Mouse (Mus musculus) thymus, postnatal 14 days (tissue): ENCODE measurements at regions not wholly inside any gene's neighbourhood (a gene's known extent, or its start where the extent isn't known, plus 50 kb on each side); places are given as distances from the start of the nearest gene placed in this dataset.

Source experiments
- DNase-seq: peaks from one replicate; pipeline ENCODE4 v3.0.0; 2021

DNA sequence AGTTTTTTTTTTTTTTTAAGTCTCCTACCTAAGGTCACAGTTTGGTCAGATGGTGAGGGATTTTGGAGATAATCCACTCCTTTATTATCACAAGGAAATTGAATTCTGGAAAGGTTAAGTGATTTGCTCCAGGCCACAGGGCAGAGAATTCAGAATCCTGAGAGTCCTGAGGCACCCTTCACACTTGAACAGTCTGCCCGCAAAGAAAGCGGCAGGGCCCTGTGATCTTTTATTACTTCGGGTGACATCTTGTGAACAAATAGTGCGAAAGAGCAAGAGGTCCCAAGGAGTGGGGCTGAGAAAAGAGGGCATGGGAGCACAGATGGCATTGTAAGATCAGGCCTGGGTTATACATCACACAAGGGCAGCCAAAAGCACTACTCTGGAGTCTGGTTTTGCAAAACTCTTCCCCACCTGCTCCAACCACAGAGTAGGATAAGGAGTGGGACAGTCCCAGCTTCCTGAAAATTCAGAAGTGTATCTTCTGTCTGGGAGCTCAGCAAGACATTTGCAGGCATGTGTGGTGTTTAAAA, 150.5 kb upstream of the Wdr11 start:
- no peak for DNase-seq

DNA sequence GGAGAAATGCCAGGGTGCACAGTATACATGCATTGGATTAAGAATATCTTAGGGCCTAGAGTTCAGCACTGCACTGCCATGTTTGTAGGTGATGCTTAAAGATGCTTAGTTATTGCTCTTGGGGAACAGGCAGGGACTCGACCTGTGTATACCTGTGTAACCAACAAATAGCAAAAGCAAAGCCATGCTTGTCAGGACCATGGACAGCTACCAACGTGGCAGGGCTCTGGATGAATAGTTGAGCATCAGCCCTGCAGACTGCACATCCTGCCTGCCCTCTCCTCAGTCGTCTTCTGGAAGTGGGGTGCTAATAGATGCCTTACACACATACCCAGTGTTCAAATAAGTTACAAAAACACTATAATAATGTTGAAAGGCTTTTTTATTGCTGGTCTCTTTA, 122.2 kb upstream of the Wdr11 start:
- peak; percentile 18 for DNase-seq

DNA sequence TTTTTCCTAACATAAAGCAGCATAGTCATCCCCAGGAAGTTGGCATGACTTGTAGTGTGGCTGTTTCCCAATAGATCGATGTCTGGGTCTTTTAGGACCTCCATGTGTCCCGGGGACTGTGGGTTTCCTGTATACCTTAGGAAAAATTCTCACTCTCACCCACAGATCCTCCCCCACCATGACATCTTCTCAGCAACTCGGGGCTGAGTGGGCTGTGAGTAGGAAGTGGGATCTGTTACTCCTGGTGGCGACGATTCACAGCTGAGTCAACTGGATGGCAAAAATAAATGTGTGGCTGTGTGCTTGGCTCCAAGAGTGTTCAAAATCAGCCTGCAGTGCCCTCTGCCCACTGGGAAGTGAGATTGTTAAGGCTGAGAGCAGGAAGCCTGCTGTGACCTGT, 107.9 kb upstream of the Wdr11 start:
- no peak for DNase-seq

DNA sequence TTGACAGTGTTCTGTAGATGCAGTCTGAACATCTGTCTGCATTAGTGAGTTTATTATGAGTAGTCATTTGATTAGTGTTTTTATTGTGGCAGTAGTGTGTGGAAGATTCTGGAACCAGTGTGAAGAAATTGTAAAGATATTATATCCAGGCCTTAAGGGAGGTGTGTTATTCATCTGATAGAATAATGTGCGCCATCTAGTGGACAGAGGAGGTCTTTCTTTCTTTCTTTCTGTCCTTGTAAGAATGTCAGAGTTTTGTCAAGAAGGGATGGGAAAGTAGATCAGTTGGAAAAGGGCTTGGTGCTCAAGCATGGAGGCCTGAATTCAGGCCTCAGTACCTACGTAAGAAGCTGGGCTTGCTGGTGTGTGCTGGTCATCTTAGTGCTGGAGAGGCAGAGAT, 84.8 kb upstream of the Wdr11 start:
- DNase-seq, result no peak

DNA sequence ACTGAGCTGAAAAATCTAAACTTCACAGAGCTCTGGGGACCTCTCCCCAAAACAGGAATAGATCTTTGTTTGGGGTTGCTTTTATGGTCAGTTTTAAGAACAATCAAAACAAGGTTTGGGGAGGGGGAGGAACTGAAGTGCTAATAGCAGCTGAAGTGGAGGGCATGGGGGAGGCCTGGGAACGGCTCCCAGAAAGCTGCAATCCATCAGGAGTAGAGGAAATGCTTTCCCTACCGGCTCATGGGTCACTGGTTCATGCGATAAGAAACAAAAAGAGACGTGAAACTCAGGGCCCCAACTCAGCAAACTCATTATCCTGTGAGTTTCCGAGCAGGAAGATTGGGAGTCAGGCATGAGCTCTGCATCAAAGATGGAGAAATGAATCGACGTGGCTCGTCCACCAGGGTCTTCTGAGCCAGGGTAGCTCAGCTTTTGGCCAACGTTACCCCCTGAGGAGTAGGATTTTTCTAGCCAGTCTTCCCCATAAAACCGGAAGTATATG, 82.0 kb upstream of the Wdr11 start:
- no peak for DNase-seq

DNA sequence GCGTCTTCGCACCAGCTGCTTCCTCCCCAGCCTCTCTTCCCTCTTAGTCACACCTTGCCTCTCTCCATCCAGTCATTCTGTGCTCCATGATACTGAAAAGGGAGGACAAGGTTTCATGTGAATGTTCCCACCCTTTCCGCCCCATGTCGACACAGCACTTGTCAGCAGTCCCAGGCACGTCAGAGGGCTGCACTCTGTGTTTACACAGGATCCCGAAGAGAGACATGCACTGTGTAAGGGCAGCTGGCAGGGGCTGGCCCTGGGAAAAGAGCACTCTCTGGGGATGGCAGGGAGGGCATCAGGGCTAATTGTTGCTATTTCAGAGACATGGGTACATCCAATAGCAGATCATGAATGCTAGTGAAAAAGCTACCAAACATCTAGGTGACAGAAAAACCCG, 77.0 kb upstream of the Wdr11 start:
- no peak for DNase-seq

DNA sequence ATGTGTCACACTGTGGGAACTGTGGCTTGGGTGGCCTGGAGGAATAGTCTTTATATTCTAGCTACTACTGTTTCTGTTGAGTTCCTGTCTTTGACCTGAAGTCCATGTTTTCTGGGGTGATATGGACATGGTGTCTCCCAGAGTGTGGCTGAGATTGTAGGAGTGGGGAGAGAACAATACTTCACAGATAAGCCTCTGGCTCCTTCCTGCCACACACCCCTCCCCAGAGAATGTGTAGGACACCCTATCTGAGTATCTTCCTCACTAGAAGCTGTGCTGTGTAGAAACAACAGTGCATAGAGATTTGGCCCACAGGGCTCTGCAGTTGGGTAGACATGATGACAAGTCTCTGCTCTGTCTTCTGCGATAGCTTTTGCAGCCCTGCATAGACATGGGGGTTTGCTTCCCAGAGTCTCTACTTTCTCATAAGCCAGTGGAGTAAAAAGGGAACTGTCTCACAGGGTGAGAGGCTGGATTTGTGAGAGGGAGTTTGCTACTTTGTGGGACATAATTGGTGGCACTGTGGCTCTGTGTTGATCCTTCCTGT, 67.2 kb upstream of the Wdr11 start:
- DNase-seq, result no peak

DNA sequence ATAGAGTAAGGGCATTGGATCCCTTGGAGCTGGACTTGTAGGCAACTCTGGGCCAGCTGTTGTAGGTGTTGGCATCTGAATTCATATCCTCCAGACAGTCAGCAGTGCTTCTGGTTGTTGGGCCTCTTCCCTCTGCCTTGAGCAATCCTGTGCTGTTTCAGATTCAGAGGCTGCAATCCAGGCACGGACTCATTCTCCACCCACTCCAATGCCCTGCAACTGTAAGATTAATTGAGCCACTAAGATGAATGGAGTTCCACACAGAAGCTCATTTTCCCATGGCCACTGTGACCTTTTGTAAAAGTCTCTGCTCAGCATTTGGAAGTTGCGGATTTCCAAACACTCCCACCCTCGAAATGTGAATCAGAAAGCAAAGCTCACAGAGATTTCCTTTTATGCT, 65.7 kb upstream of the Wdr11 start:
- no peak for DNase-seq

DNA sequence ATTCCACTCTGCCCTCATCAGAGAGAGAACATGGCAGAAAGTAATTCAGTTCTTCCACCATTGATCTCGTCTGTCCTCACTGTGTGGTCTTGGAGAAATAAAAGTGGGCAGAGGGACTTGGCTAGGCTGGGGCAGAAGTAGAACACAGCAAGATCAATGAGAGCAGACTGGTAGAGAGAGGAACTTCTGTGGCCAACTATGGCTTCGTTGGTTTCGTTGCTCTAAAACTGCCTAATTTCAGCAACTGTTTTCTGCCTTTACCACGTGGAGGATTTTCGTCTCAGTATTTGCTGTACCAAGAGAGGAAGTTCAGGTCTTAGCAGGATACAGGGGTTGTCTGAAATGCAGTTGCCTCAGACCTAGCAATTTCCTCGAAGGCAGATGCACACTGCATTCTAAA, 63.4 kb upstream of the Wdr11 start:
- no peak for DNase-seq

DNA sequence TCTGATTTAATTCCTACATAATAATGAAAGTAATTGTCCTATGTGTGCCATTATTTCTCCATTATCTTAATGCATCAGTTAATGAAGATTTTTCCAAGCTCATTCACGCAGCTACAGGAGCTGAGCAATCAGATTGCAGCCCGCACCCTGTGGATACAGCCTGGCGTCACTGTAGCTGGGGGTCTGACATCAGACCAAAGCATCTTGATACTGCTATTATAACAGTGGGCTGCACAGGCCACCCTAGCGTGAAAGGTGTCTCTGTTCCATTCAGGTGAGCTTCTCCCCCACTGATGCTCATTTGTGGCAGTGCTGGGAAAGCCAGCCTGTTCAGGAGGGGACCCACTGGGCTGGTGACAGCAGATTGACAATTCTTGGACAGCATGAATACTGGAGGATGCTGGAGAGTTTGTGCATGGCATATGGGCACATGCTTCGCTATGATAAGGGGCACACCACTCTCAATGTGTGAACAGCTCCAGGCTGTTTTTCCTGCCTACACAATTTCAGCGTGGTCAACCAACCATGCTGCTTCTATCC, 58.2 kb upstream of the Wdr11 start:
- DNase-seq, result no peak
